Mouse (Mus musculus) T-helper 1 cell (primary cell): ENCODE results near the gene Ppfia4.
"Not testable (repeated sequence)": the region's sequence is repeated elsewhere in the genome, so short reads cannot be mapped to it uniquely, and the experiment has no call there.

Experiments
- in situ Hi-C: fragments of 300-600 bp; cut with MboI, MseI; formaldehyde crosslinking; loops from one replicate; pipeline ENCODE4 v1.15.1; 2025; ENCODE audit warnings: high pct_unique_total_duplicates

Gene Ppfia4

GRCm38 (mm10) chr1:134275616-134276464 is 56.9 kb downstream of the Ppfia4 start:
- in situ Hi-C loops = no loop called here

- in situ Hi-C loops = no loop called here
Measured at GRCm38 (mm10) chr1:134274483-134274920, 58.2 kb downstream of the Ppfia4 start.

GRCm38 (mm10) chr1:134273493-134274395 is 59.0 kb downstream of the Ppfia4 start:
- in situ Hi-C loops = no loop called here

- in situ Hi-C loops = no loop called here
Measured at GRCm38 (mm10) chr1:134272754-134273250, 59.9 kb downstream of the Ppfia4 start.

GRCm38 (mm10) chr1:134270026-134270425 is 62.7 kb downstream of the Ppfia4 start:
- in situ Hi-C loops = no loop called here

- in situ Hi-C loops = no loop called here
Measured at GRCm38 (mm10) chr1:134265797-134266196, 66.9 kb downstream of the Ppfia4 start.

- in situ Hi-C loops = no loop called here
Measured at GRCm38 (mm10) chr1:134264341-134264740, 68.4 kb downstream of the Ppfia4 start.

GRCm38 (mm10) chr1:134249681-134250080 is 83.0 kb downstream of the Ppfia4 start:
- in situ Hi-C loops = not testable (repeated sequence)
